Mouse (Mus musculus): ENCODE results near the gene Znrd1as.

- no peak for TF ChIP-seq CTCF (IDR thresholded peaks at IDR 0.05; ENCODE audit: low read depth)
- no peak for TF ChIP-seq EP300 (IDR thresholded peaks at IDR 0.05; ENCODE audit: low read depth)
Measured at GRCm38 (mm10) chr17:36912031-36912430, 46.4 kb upstream of the Znrd1as start.
